Mouse (Mus musculus) limb, embryonic 15.5 days (tissue): ENCODE measurements around the gene Olfr652. TPM values are rescaled to one million over a fixed set of nuclear protein-coding genes. Genes with fewer than 3 reads are reported as not detected.

ENCODE experiments used
- polyA plus RNA-seq: library from polyadenylated mRNA; unstranded; fragments of >200 nt; fragmentation: Nextera tagmentation; extraction: Ambion mirVana; gene quantifications from 2 replicates; pipeline ENCODE4 v1.2.1, GENCODE M21; 2015

The Olfr652 gene
- polyA plus RNA-seq, 1 experiment from 2014 or later: not detected

Other genes with a start within 250 kb of the Olfr652 start
- 5.7 and 6.1 TPM in 2 replicates for gene Trim12a, start 245.4 kb upstream of the Olfr652 start, polyA plus RNA-seq
- gene Trim34b, start 231.4 kb upstream of the Olfr652 start, polyA plus RNA-seq: not detected in 2 replicates
- gene Trim12c, start 207.5 kb upstream of the Olfr652 start, polyA plus RNA-seq: 1.7 and 2.7 TPM in 2 replicates
- gene Trim30b, start 191.0 kb upstream of the Olfr652 start, polyA plus RNA-seq: 0.04 TPM in 1 of 2 replicates, not detected in the other
- 0.14 and 0.36 TPM in 2 replicates for gene Trim30c, start 160.1 kb upstream of the Olfr652 start, polyA plus RNA-seq
- 1.4 and 1.6 TPM in 2 replicates for gene Trim30a, start 95.7 kb upstream of the Olfr652 start, polyA plus RNA-seq
- 0.60 and 0.74 TPM in 2 replicates for gene Trim30d, start 53.1 kb upstream of the Olfr652 start, polyA plus RNA-seq
- not detected in 2 replicates for gene Olfr651, start 10.8 kb upstream of the Olfr652 start, polyA plus RNA-seq
- gene Olfr653, start 16.4 kb downstream of the Olfr652 start, polyA plus RNA-seq: not detected in 2 replicates
- gene Olfr654, start 26.1 kb downstream of the Olfr652 start, polyA plus RNA-seq: not detected in 2 replicates
- gene Olfr655, start 40.9 kb downstream of the Olfr652 start, polyA plus RNA-seq: not detected in 2 replicates
- gene Olfr656, start 53.1 kb downstream of the Olfr652 start, polyA plus RNA-seq: not detected in 2 replicates
- gene Olfr657, start 63.9 kb downstream of the Olfr652 start, polyA plus RNA-seq: not detected in 2 replicates
- gene Olfr658, start 86.4 kb downstream of the Olfr652 start, polyA plus RNA-seq: not detected in 2 replicates
- gene Olfr659, start 105.9 kb downstream of the Olfr652 start, polyA plus RNA-seq: not detected in 2 replicates
- not detected in 2 replicates for gene Olfr661, start 125.6 kb downstream of the Olfr652 start, polyA plus RNA-seq
- gene Usp17le, start 216.6 kb downstream of the Olfr652 start, polyA plus RNA-seq: not detected in 2 replicates